Mouse (Mus musculus) forebrain, embryonic 16.5 days (tissue): ENCODE data around the gene Dnajc27. TPM values are rescaled to one million over a fixed set of nuclear protein-coding genes. Genes with fewer than 3 reads are reported as not detected.

Source experiments
- ATAC-seq: fragments of 200-750 bp; cut with Nextera tagmentation; 2 replicates; pipeline ENCODE4 v1.8.0; 2017; ENCODE audit warnings: mild to moderate bottlenecking, moderate library complexity
- H3K27ac ChIP-seq: fragments of 300-500 bp; sonication (generic); 2 replicates; pipeline ENCODE4 v1.5.1; 2014; ENCODE audit warnings: low read length, control low read depth
- H3K27me3 ChIP-seq: fragments of 300-500 bp; sonication (generic); replicated peaks from 2 replicates; pipeline ENCODE4 v1.6.1; 2014; ENCODE audit warnings: low read length; ENCODE audit not compliant: control insufficient read depth, insufficient read depth
- H3K36me3 ChIP-seq: fragments of 300-500 bp; sonication (generic); 2 replicates; pipeline ENCODE4 v1.6.1; 2014; ENCODE audit not compliant: control insufficient read depth, insufficient read depth
- H3K4me1 ChIP-seq: fragments of 300-500 bp; sonication (generic); replicated peaks from 2 replicates; pipeline ENCODE4 v1.6.1; 2014; ENCODE audit warnings: low read length; ENCODE audit not compliant: control insufficient read depth, insufficient read depth
- H3K4me2 ChIP-seq: fragments of 300-500 bp; sonication (generic); 2 replicates; pipeline ENCODE4 v1.6.1; 2014; ENCODE audit warnings: mild to moderate bottlenecking, low read length, control low read depth
- H3K4me3 ChIP-seq: fragments of 300-500 bp; sonication (generic); replicated peaks from 2 replicates; pipeline ENCODE4 v1.5.1; 2014; ENCODE audit warnings: mild to moderate bottlenecking, low read length, control low read depth
- H3K9ac ChIP-seq: fragments of 300-500 bp; sonication (generic); replicated peaks from 2 replicates; pipeline ENCODE4 v1.6.1; 2014; ENCODE audit warnings: low read depth, low read length, control low read depth
- H3K9me3 ChIP-seq: fragments of 300-500 bp; sonication (generic); 2 replicates; pipeline ENCODE4 v1.6.1; 2016; ENCODE audit warnings: low read length; ENCODE audit not compliant: control insufficient read depth
- WGBS: fragments of 180-500 bp; shearing (Covaris S2); extraction: QIAGEN DNeasy Blood & Tissue Kit; methylation state at CpG from one replicate; pipeline ENCODE4 v1.1.7; 2014; 5-methylcytosine and 5-hydroxymethylcytosine counted together
- polyA plus RNA-seq: library from polyadenylated mRNA; unstranded; fragments of >200 nt; fragmentation: Nextera tagmentation; extraction: Ambion mirVana; gene quantifications from 2 replicates; pipeline ENCODE4 v1.2.1, GENCODE M21; 2015

Dnajc27 gene
- polyA plus RNA-seq, 1 experiment from 2014 or later, result 15.6 TPM

DNA sequence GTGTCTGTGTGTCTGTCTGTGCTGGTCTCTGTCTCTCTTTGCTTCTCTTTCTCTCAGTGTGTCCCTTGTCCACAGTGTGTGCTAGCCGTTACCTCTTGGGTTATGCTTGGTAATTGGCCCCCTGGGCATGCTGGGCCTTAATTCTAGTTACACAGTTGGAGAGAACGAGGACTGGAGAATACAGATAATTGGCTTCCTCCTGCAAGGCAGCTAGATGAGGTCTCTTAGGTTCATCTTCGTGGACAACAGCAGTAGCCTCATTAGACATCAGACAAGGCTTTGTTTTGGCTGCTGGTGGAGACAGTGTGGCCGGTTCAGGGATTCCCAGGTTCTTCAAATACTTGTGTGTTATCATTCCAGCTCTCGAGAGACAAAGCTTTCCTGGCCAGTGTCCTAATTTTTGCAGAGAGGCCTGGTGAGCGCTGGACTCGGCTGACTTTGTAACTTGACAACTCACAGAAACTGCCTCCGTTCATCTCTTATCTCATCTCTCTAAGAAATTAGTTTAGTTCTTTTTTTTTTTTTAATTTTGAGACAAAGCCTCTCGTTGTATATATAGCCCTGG is 31.4 kb upstream of the Dnajc27 start:
- Histone ChIP-seq H3K27ac (no peak overlapping the region), H3K36me3 (no peaks in the 10 kb centered on the region), H3K4me1 (no peaks in the 10 kb centered on the region), H3K4me2 (no peak overlapping the region), H3K27me3 (no peaks in the 10 kb centered on the region), H3K9ac (no peak overlapping the region), H3K4me3 (no peak overlapping the region), H3K9me3 (no peaks in the 10 kb centered on the region)
- ATAC-seq, result no peak
- WGBS, result 40% methylated on average over 9 of the region's 9 CpGs

DNA sequence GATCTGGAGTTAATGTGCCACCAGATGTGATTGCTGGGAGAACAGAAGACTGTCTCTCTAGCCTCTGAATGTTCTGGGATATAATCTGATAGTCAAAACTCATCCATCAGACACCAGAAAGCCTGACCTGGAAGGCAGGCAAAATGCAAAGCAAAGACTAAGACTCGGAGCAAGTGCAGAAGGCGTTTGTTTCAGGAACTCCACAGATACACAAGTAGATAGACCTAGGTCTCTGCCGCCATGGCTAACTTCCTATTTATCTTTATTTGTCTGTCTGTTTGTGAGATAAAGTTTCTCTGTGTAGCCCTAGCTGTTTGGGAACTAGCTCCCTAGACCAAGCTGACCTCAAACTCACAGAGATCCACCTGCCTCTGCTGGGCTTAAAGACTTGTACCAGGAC is 28.7 kb upstream of the Dnajc27 start:
- Histone ChIP-seq H3K9me3 (no peaks in the 10 kb centered on the region), H3K27me3 (no peaks in the 10 kb centered on the region), H3K4me3 (no peak overlapping the region), H3K9ac (no peak overlapping the region), H3K4me1 (no peaks in the 10 kb centered on the region), H3K4me2 (no peak overlapping the region), H3K36me3 (no peaks in the 10 kb centered on the region), H3K27ac (no peak overlapping the region)
- WGBS, result 94% methylated on average over 3 of the region's 3 CpGs
- no peak for ATAC-seq

- Histone ChIP-seq H3K9me3 (no peaks in the 10 kb centered on the region), H3K4me3 (no peak overlapping the region), H3K27ac (no peak overlapping the region), H3K4me2 (no peak overlapping the region), H3K27me3 (no peaks in the 10 kb centered on the region), H3K36me3 (no peaks in the 10 kb centered on the region), H3K4me1 (no peaks in the 10 kb centered on the region), H3K9ac (no peak overlapping the region)
- no peak for ATAC-seq
- 45% methylated on average over 4 of the region's 4 CpGs for WGBS
Measured at GRCm38 (mm10) chr12:4054845-4055244, 27.5 kb upstream of the Dnajc27 start.

DNA sequence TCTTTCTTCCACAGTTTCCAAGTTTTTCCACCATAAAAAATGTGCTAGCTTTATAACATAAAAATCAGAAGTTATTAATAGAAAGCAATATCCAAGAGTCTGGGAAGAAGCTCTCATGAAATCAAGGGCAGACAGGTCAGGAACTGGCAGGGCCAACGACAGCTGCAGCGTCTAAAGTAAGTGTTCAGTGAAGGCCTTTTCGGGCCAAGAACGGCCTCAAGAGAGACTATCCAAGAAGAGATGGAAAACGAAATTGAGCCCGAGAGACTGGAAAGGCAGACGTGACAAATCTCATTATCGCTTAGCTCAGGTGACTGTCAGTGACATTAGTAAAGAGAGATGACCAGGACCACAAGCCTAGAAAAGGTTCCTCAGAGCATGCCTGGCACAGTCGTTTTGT is 24.1 kb upstream of the Dnajc27 start:
- Histone ChIP-seq H3K27me3 (no peaks in the 10 kb centered on the region), H3K4me1 (no peaks in the 10 kb centered on the region), H3K4me2 (no peak overlapping the region), H3K9me3 (no peaks in the 10 kb centered on the region), H3K27ac (no peak overlapping the region), H3K4me3 (no peak overlapping the region), H3K36me3 (no peaks in the 10 kb centered on the region), H3K9ac (no peak overlapping the region)
- ATAC-seq, result no peak
- WGBS, result 75% methylated on average over 9 of the region's 9 CpGs

- Histone ChIP-seq H3K9ac (no peak overlapping the region), H3K27me3 (no peaks in the 10 kb centered on the region), H3K36me3 (no peaks in the 10 kb centered on the region), H3K27ac (no peak overlapping the region), H3K9me3 (no peaks in the 10 kb centered on the region), H3K4me2 (no peak overlapping the region), H3K4me1 (no peaks in the 10 kb centered on the region), H3K4me3 (no peak overlapping the region)
- ATAC-seq, result no peak
- 86% methylated on average over 4 of the region's 4 CpGs for WGBS
Measured at GRCm38 (mm10) chr12:4059683-4060082, 22.7 kb upstream of the Dnajc27 start.

- no peak for ATAC-seq
- no peaks in the 10 kb centered on the region for H3K36me3 ChIP-seq
- H3K4me1 ChIP-seq, result no peaks in the 10 kb centered on the region
- H3K4me3 ChIP-seq, result no peak overlapping the region
- H3K4me2 ChIP-seq, result no peak overlapping the region
- WGBS, result 94% methylated on average over 2 of the region's 2 CpGs
- H3K9me3 ChIP-seq, result no peaks in the 10 kb centered on the region
- H3K9ac ChIP-seq, result no peak overlapping the region
- H3K27ac ChIP-seq, result no peak overlapping the region
- H3K27me3 ChIP-seq, result no peaks in the 10 kb centered on the region
Measured at GRCm38 (mm10) chr12:4065498-4065897, 16.9 kb upstream of the Dnajc27 start.

GRCm38 (mm10) chr12:4065944-4066343 is 16.4 kb upstream of the Dnajc27 start:
- WGBS, result 79% methylated on average over 8 of the region's 8 CpGs
- Histone ChIP-seq H3K27ac (no peak overlapping the region), H3K4me1 (no peaks in the 10 kb centered on the region), H3K4me3 (no peak overlapping the region), H3K9ac (no peak overlapping the region), H3K9me3 (no peaks in the 10 kb centered on the region), H3K27me3 (no peaks in the 10 kb centered on the region), H3K4me2 (no peak overlapping the region), H3K36me3 (no peaks in the 10 kb centered on the region)
- ATAC-seq, result no peak

DNA sequence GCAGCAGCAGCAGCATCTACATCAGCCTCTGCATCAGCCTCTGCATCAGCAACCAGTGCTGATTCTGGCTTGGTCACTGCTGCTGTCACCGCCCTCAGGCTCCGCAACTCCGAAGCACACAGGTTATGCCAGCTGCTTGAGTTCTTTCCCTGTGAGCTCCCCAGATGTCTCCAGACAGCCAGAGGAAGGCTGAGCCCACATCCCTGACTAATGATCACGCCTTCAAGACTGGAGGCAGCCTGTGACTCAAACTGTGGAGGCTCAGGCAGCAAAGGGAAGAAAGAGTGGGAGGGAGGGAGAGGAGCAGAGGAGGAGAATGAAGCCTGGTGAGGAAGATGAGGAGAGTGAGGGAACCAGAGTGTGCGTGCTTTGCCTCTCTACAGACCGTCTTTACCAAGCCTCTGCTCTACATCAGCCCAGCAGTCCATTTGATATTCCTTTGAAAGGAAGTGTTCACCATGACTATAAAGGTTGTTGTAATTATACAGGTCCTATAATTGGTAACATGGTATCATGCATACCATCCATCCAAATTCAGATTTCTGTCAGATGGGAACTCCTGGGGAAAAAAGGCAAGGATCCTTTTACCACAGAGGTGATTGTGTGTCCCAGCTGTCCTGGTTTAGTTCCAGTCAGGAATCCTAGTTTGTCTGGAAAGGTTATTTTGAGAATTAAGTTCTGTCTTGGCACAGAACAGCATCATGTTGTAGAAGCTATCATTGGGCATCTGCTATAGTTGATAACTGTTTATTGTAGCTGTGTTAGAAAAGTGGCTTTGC is 15.5 kb upstream of the Dnajc27 start:
- Histone ChIP-seq H3K9me3 (no peaks in the 10 kb centered on the region), H3K36me3 (no peaks in the 10 kb centered on the region), H3K4me1 (no peaks in the 10 kb centered on the region), H3K9ac (no peak overlapping the region), H3K4me3 (no peak overlapping the region), H3K27ac (no peak overlapping the region), H3K4me2 (no peak overlapping the region), H3K27me3 (no peaks in the 10 kb centered on the region)
- no peak for ATAC-seq
- WGBS, result 75% methylated on average over 6 of the region's 6 CpGs

GRCm38 (mm10) chr12:4068551-4068950 is 13.8 kb upstream of the Dnajc27 start:
- WGBS, result 81% methylated on average over 4 of the region's 4 CpGs
- Histone ChIP-seq H3K4me3 (no peak overlapping the region), H3K4me2 (no peak overlapping the region), H3K4me1 (no peaks in the 10 kb centered on the region), H3K9me3 (no peaks in the 10 kb centered on the region), H3K27ac (no peak overlapping the region), H3K9ac (no peak overlapping the region), H3K27me3 (no peaks in the 10 kb centered on the region), H3K36me3 (no peaks in the 10 kb centered on the region)
- ATAC-seq, result no peak
